ENCODE assay signal across 21 mouse cellular contexts in genomic region chr9:114446887-114447286, GRCm38 (mm10). TPM values are rescaled to one million over a fixed set of nuclear protein-coding genes. Genes with fewer than 3 reads are reported as not detected.
"Had no signal": no experiment of that assay in that cellular context is flagged by ENCODE, and none has a peak within 500 bp of the region (broad histone marks: within the 10 kb centered on the region; RNA-seq: fewer than 3 reads in every experiment).

No protein-coding gene starts in this region.

- H3K9ac ChIP-seq: lung, embryonic 14.5 days; midbrain, embryonic 12.5 days; neural tube, embryonic 13.5 days; neural tube, embryonic 15.5 days had no signal

- H3K9me3 ChIP-seq: midbrain, embryonic 10.5 days; midbrain, embryonic 12.5 days; neural tube, embryonic 13.5 days; neural tube, embryonic 15.5 days had no signal

- H3K4me1 ChIP-seq: midbrain, embryonic 10.5 days; midbrain, embryonic 12.5 days; neural tube, embryonic 13.5 days; neural tube, embryonic 15.5 days had no signal

- DNase-seq: lung, embryonic 14.5 days; lung, postnatal 10 days; lung, postnatal 4 days; midbrain, embryonic 14.5 days; retina, postnatal 1 day; right cerebral cortex, adult 18-20 months; right cerebral cortex, postnatal 25 days; right cerebral cortex, postnatal 4 days; spleen, adult 18-20 months; thymus, adult 18-20 months; thymus, postnatal 14 days; thymus, postnatal 36 days had no signal

- H3K27ac ChIP-seq: midbrain, embryonic 10.5 days; midbrain, embryonic 12.5 days; neural tube, embryonic 13.5 days; neural tube, embryonic 15.5 days had no signal

- H3K4me3 ChIP-seq: midbrain, embryonic 10.5 days; midbrain, embryonic 12.5 days; myocyte; neural tube, embryonic 13.5 days; neural tube, embryonic 15.5 days had no signal

- H3K27me3 ChIP-seq: midbrain, embryonic 12.5 days; neural tube, embryonic 13.5 days; neural tube, embryonic 15.5 days had no signal

- H3K4me2 ChIP-seq: lung, embryonic 14.5 days; midbrain, embryonic 12.5 days; neural tube, embryonic 13.5 days; neural tube, embryonic 15.5 days had no signal

- ATAC-seq: midbrain, embryonic 16.5 days had no signal

RNA-seq across cellular contexts. Expression of gene Ccr4, which starts 57.8 kb away (rescaled TPM):
- total RNA-seq: megakaryocyte-erythroid progenitor cell, adult 5-6 weeks had no signal
- polyA plus RNA-seq: lung, embryonic 14.5 days; midbrain, embryonic 10.5 days; midbrain, embryonic 12.5 days; midbrain, embryonic 14.5 days; midbrain, embryonic 16.5 days; myocyte; neural tube, embryonic 11.5 days; neural tube, embryonic 13.5 days; neural tube, embryonic 15.5 days; stomach, embryonic 14.5 days had no signal
